Mouse (Mus musculus) Muller cell, postnatal 12 days (primary cell): ENCODE data around the gene Cdcp2.
"Not testable (repeated sequence)": the region's sequence is repeated elsewhere in the genome, so short reads cannot be mapped to it uniquely, and the experiment has no call there.

Experiments used
- DNase-seq: peaks from one replicate; pipeline ENCODE4 v3.0.0-alpha.2; 2015; ENCODE audit errors: inconsistent ontology term

Gene Cdcp2

DNA sequence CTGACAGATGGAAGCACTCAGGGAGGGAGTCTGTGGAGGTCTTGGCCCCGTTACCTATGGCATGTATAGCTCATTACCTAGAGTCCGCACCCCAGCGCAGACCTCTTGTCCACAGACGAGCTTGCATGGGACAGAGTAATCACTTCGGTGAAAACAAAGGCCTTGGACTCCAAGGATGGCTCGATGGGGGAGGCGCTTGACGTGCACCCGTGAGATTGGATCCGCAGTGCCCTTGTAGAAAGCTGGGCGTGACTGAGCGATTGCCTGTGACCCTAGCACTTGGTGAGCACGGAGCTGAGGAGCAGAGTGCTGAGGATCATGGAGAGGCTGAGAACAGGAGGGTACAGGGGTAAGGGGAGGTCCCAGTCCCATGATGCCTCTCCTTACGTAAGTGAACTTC lies 5.0 kb upstream of the Cdcp2 start:
- DNase-seq: no peak

DNA sequence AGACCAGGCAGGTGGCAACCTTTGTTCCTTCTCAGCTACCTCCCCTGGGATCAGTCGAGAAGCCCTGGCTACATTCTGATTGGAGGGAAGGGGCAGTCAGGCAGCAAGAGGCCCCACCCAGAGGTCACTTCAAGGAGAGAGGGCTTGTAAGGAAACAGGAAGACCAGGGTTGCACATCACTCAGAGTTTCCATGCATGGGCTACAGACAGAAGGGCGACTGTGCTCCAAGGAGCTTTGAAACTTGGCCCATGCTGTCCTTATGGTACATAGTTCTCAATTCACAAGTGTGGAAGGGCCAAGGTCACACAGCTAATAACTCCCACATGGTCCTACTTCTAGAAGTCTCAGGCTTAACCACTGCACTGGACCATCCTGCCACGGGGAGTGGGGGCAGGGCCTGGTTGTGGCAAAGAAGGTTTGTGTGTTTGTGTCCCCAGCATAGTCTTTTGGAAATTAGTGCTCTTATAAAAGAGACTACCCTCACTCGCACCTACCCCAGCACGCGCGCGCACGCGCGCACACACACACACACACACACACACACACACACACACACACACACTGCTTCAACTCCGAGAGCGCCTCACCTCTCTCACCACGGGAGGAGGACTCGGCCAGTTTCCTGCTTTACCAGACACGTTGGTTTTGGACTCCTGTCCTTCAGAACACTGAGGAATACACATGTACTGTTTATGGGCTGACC lies 2.1 kb upstream of the Cdcp2 start:
- DNase-seq: no peak

DNA sequence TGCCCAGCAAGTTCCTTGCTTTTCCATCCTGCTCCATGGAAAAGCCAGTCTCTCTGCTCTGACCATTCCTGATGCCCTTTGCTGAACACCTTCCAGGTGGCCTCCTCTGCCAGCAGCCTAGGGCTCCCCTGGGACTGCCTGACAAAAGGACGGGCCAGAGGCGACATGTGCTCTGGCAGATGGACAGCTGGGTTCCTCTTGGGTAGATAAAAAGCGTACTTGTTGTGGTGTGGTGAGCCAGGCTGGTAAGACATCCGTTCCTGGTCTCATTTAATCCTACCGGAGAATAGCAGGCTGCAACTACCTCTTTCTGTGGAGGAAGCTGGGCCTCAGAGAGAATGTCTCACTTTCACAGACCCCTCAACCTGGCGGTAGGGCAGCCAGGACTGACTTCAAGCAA lies 648 bp upstream of the Cdcp2 start:
- DNase-seq: no peak

DNA sequence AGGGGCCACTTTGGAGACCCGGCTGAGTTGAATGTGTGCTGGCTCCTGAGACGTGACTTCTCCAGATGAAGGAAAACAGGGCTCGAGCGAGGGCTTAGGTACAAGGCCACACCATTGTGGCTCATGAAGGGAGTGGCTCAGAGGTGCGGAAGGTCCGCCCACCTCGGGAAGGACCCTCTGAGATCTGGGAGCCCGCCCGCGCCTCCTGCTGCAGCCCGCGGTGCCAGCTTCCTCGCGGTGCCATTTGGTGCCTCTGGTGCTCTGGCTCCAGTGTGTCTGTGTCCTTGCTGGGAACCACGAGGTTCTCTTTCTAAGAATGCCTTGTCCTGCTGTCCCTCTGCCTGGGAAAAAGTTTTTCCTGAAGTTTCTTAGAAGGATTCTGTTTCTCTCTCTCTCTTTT lies 1.2 kb downstream of the Cdcp2 start:
- DNase-seq: no peak

DNA sequence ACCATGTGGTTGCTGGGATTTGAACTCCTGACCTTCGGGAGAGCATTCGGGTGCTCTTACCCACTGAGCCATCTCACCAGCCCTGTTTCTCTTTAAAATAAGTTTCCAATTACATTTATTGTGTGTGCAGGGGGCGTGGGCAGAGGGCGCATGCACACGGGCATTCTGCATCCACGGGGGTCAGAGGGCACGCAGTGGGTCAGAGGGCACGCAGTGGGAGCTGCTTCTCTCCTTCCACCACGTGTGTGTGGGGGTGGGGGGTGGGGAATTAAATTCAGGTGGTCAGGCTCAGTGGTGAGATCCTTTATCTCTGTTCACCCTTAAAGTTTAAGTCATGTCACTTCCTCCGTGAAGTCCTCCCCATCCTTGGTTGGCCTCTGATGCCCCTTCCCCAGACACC lies 1.7 kb downstream of the Cdcp2 start:
- no peak for DNase-seq

DNA sequence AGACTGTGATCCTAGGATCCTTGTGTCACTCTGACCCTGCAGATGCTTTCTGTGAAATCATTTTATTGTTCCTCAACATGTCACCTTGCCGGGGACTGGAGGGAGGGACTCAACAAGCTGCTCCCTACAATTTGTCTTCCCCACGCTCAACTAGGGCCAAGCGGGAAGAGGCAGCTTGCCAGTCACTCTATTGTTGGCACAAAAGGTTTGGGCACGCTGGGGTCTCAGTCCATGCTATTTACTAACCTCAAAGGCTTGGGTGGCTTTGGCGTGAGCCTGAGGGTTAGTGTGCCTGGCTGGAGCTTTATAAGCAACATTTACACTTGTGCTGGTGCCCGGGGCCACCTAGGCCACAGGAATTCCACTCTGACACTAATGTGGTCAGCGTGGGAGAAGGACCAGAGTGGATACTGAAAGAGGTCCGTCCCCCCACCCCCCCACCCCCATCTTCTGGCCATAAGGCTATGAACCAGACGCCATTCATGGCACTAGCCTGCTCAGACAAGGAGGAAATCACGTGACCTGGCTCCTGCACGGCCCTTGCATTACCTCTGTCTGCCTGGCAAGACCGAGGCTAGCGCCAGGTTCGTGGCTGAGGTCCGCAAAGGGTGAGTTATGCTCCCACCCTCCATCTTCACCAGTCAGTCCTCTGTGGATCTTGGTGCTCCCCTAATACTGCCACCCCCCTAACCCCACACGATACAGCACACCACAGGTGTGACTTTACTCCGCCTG lies 2.3 kb downstream of the Cdcp2 start:
- DNase-seq: peak; percentile 56

DNA sequence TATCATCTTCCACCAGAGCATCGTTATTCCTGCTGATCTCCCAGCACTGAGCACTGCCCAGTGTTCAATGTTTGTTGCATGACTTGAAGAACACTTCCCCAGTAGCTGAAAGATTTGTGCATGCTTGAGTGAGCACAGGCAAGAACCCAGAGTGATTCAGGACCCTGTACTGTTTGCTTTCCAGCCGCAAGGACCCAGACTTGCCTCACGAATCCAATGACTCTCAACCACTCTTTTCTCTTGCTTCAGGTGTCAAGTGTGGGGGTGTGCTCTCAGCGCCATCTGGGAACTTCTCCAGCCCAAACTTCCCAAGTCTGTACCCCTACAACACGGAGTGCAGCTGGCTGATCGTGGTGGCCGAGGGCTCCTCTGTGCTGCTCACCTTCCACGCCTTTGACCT lies 5.5 kb downstream of the Cdcp2 start:
- no peak for DNase-seq

DNA sequence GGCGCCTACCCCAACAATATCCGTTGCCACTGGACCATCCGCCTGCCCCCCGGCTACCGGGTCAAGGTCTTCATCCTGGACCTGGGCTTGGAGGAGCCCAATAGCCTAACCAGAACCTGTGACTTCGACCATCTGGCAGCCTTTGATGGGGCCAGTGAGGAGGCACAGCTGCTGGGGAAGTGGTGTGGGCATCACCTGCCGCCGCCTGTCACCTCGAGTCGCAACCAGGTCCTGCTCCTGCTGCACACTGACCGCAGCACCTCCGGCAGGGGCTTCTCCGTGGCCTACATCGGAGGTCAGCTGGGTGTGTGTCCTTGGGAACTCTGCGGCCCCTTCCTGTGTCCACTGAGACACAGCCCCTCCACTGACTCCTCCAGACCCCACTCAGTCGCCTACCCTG lies 10.1 kb downstream of the Cdcp2 start:
- no peak for DNase-seq

DNA sequence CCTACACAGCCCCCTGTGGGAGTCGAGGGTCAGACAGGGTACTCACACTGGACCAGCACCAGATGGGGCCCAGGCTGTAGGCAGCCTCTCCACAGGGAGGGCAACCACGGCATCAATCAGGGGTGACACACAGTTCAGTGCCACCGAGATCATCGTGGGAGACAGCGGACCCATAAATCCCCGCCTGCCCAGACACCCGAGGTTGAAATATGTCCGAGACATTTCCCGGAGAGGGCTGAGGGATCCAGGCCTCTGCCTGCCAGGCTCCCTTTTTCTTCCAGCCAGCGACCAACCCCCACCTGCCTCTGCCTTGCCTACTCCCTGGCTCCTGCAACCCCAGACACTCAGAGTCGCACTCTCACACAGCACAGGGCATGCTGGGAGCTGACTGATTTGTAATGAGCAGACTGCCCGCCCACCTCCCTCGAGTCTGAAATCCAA lies 11.6 kb downstream of the Cdcp2 start:
- no peak for DNase-seq

DNA sequence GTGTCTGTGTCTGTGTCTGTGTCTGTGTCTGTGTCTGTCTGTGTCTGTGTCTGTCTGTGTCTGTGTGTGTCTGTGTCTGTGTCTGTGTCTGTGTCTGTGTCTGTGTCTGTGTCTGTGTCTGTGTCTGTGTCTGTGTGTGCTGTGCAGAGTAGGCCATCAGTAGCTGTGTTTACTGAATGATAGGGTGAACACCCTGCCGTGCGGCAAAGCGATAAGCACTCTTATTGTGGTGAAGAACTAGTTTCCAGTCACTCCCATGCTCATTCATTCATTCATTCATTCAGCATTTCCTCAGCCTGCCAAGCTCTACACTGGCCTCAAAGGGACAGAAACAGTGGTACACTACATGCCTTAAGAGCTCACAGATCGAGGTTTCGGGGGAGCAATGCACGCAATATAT lies 12.5 kb downstream of the Cdcp2 start:
- not testable (repeated sequence) for DNase-seq

DNA sequence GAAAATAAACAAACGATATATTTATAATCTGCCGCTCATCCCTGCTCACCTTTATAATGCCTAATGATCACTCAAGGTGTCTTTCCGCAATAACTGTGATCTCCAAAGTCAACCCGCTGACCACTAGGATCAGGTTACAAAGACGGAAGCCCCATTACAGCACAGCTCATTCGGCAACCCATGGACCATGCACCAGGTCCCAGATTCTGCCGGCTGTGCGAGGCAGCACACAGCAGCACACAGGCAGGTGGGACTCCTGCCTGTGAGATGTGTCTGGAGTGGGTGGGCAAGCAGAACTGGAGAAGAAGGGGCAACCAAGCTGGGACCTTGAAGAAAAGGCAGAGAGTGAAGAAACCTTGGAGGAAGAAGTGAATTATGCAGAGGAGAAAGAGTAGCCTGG lies 17.6 kb downstream of the Cdcp2 start:
- DNase-seq: no peak

DNA sequence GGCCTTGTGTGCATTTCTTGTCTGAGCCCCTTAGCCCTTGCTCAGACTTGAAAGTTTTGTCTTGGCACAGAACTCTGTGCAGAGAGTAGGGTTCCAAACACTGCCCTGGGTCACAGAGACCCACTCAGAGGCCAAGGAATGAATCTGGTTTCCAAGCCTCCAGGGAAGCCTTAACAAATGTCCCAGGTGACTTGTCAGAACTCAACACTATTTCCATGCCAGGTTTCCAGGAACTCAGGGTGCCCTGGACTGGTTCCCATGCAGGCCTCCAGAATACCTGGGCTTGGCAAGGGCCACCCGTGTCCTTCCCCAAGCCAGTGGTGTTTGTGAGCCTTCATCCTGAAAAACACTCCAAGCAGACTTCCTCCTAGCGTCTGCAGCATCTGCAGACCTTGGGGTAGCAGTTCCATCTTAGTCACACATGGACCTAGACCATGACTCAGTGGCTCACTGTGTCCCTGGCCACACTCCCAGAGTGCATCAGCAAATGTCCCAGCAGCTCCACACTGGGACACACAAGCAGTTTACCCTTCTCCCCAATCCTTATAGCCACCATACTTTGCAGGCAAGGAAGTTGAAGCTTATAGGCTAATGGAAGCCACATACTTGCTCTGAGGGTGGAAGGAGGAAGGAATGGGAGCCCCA lies 21.2 kb downstream of the Cdcp2 start:
- no peak for DNase-seq

DNA sequence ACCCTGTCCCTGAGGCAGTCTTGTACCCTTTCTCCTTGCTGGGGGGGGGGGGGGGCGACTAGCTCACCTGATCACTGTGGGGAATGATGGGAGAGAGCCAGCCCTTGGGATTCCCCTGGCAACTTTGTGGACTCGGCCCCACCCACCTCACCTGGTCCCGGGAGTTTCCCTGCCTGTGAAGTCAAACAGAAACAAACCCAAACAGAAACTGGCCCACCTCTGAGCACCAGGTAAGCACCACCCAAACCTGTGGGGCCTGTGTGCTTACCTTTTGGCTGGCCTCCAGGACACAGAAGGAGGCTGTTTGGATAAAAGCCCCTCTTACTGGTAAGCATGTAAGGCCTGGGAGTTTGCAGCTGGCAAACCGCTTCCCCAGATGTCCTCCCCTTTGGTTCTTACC lies 22.4 kb downstream of the Cdcp2 start:
- no peak for DNase-seq

DNA sequence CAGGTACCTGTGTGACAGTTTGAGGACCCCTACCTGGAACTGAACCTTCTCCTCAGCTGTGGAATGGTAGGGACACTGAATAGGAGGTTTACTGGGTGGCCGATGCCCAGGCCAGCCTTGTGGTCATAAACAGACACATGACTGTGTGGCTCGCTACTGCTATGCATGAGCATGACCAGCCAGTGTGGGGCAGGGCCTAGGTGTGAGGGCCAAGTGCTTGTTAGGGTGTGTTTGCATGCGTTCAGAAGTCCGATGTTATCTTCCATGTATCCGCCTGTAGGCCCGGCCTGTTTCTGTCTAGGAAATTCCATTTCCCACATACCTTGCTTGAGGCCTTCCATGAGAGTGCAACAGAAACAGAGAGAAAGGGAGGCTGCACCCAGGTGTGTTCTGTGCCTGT lies 24.0 kb downstream of the Cdcp2 start:
- DNase-seq: no peak

DNA sequence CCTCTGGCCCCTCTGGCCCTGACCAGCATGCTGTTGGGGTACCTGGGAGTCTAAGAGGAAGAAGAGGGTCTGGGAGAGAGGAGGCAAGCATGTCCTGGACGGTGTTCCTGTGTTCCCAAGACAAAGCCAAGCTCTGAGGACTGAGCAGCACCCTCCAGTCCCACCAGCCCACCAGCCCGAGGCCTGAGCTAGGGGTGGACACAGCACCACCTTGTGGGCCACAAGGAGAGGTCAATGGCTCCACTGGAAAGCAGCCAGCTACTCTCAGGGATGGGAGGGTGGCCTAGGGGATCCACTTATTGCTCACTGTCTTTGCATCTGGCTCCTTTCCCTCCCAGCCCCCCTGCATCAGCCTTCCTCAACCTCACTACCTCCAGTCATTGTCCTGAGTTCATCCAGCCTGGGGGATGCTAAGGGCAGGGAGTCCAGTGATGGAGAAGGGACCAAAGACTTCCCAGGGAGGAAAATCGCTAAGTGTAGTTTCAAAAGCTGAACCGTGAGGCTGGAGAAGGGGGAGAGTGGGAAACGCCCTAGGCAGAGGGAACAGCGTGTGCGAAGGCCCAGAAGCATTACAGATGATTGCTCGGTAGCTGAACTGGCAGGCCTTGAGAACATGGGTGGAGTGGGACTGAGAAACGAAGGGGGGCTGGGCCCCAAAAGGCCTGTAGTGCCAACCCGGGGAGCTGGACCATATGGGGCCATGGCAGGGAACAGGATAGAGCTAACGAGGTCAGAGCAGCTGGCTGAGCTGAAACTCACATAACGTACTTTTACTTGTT lies 24.7 kb downstream of the Cdcp2 start:
- DNase-seq: peak; percentile 32

DNA sequence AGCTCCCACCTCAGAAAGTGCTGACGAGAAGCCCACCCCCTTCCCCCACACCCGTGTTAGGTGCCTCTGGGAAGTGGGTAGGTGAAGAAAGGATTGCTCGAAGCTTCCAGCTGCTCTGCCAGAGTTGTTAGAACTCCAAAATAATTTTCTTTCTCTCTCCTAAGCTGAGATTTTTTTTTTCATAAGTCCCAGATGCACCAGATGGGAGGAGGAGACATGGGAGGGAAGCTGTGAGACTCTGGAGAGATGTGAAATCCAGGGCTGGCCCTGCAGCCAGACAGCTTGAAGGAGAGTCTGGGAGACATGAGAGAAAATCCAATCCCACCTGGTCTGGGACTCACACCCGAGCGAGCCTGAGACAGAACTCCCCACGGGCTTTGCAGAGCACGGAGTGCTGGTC lies 27.7 kb downstream of the Cdcp2 start:
- no peak for DNase-seq

DNA sequence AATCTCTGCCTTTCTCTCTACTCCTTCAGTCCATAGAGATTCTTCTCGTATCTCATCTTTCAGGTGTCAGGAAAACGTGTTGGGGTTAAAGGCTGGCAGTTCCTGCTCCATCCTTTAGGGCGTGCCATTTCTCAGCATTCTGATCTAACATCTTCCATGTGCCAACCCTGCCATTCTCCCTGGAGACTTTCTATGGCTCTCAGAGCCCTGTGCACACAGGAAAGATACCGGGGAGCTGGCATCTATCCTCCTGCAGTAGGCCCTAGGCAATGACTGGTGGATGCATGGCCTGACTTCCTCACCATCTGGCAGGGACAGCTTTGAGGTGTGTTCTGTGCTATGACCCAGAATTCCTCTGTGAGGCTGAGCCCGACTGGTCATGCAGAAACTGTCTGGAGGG lies 28.4 kb downstream of the Cdcp2 start:
- no peak for DNase-seq

DNA sequence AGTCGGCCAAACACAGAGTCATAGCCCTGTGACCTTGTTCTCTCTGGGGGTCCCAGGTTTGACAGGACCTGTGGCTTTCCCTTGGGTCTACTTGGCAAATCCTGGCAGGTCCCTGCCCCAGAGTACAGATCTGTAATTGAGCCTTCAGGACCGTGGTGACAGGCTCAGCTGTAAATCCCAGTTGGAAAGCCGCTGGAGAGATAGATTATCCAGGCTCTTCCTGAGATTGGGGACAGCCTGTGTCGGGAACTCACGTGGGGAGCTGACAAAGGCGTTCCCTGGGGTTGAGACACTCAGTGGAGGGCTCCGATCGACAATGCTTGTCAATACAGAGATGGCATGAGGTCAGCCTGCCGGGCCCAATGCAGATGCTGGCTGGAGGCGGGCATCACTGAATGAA lies 29.7 kb downstream of the Cdcp2 start:
- DNase-seq: no peak

DNA sequence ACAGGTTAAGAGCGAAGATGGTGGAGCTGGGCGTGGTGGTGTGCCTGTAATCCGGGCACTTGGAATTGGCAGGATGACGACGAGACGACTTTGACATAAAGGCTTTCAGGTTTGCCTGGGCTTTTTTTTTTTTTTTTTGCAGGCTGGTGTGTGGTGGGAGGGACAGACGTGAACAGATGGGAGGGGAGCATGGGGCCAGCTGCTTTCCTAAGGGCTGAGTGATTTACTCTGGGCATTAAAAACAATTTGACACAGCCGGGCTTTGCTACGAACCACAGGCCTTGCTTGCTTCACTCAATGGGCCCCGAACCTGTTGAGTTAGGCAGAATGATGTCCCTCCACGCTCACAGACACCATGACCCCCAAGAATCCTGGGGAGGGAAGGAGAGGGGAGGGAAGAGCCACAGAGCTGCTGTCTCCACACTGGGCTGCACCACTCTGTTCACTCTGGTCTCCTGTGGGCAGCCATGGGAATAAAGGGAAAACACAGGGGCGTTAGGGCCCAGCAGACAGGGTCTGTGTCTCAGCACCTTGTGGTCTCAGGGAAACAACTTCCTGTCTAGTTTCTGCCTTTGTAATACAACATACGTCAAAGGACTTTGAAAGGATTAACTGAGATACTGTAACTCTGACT lies 30.3 kb downstream of the Cdcp2 start:
- no peak for DNase-seq

DNA sequence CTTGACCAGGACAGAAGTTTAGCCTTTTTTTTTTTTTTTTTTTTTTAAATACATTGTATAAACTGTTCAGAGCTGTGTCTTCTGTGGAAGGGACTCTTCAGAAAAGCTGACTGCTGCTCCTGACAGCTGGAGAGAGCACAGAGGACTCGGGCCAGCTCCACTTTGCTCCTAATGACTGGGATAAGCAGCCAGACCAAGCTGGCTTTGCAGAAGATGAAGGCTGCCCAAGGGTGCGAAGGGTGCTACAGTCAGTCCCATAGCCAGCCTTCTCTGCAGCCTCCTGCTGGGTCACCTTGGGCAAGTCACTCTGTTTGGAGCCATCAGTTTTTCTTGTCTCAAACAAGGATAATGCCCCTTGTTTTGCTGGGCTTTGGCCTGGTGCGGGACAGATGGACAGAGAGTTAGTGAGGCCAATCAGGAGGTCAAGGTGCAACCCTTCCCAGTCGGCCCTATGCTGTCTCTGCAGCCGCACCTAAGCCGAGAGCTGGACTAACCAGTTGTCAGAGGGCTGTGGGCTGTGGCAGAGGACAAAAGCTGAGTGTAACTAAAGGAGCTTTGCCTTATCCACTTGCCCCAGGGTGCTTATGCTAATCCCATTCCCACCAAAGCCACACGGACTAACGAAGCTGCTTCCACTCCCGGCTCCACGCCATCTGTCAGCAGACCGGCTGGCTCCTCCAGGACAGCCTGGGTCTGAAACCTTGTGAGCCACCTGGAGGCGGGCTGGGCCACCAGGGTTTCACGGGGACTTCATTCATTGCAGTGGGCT lies 31.4 kb downstream of the Cdcp2 start:
- DNase-seq: no peak

DNA sequence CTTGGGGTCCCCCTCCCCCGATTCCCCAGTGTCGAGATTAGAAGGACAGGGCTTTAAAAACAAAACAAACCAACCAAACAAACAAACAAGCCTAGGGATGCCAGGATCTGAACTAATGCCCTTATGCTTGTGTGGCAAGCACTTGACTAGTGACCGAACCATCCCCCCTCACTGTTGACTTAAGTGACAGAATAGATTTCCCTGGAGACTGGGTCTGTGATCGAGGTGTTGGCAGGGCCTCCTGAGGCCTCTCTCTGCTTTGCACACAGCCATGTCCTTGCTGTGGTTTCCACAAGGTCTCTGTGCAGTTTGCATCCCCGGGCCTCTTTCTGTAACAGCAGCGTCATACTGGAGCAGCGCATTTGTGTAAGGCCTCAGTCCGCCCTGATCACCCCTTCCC lies 32.7 kb downstream of the Cdcp2 start:
- DNase-seq: no peak
